Mouse (Mus musculus) gastrocnemius, postnatal 14 days (tissue): ENCODE measurements around the gene Fam53b. TPM values are rescaled to one million over a fixed set of nuclear protein-coding genes. Genes with fewer than 3 reads are reported as not detected.
"Not testable (repeated sequence)": the region's sequence is repeated elsewhere in the genome, so short reads cannot be mapped to it uniquely, and the experiment has no call there.

Experiments
- DNase-seq: peaks from one replicate; pipeline ENCODE4 v3.0.0; 2021; ENCODE audit warnings: mixed read lengths
- intact Hi-C: fragments of 180-260 bp; cut with DNase I; formaldehyde crosslinking; loops from one replicate; pipeline ENCODE4 v1.15.1; 2025; ENCODE audit warnings: low total_unique reads
- total RNA-seq, 2 experiments: library from RNA; stranded (reverse); gene quantifications; 2 replicates each; pipeline ENCODE4 v1.2.3; 2021

The Fam53b gene
- total RNA-seq, 2 experiments from 2014 or later: 19.5 to 24.1 TPM

DNA sequence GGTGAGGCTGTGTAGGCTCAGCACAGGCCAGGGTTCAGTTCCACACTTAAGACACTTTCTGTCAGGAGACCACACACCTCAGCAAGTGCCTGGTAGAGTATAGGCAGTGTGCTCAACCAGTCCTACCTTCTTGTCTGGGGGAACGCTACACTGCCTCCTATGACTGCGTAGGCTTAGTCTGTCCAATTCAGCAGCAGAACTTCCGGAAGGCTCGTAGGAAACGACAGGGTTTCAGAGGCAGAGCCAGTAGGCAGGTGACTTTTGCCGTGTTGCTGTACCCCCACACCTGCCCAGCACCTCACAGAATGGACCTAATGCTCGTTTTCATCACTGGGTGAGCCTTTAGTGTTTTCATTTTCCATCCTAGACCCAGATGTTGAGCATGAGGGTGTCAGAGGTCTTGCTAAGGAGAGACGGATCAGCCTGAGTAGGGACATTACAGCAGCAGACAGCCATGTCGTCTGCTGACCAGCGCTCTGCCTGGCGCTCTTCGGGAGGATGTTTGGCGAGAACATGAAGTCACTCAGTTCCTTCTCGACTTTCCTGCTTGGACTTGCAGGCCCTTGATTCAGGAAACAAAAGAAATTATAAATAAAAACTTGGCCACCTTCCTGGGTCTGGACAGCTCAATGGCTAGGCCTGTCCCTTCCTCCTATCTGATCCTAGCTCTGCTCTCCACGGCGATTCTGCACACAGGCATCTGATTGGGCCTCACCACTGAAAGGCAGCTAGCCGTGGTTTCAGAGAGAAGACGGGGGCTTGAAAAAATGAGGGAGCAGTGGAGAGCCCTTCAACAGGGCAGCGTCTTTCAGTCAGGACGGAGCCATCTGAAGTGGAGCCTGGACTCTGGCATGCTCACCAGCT, 143.5 kb downstream of the Fam53b start:
- DNase-seq: no peak
- intact Hi-C loops: no loop called here

DNA sequence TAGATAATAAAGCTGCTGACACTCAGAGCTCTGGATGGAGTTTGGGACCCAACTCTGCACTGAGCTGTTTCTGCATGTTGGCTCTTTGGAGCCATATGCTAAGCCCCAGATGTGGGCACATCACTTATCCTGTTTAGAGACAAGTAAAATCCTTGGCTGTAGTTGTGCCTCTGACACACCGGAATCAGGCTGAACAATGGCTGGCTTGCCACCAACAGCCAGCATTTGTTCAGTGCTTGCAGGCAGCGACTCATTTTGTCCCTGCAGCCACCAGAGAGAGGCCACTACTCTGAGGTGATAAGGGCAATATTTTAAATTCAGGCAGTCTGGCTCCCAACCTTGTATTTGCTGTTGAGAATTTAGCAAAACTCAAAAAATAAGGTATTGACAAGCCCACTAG, 145.1 kb downstream of the Fam53b start:
- intact Hi-C loops: no loop called here
- no peak for DNase-seq

DNA sequence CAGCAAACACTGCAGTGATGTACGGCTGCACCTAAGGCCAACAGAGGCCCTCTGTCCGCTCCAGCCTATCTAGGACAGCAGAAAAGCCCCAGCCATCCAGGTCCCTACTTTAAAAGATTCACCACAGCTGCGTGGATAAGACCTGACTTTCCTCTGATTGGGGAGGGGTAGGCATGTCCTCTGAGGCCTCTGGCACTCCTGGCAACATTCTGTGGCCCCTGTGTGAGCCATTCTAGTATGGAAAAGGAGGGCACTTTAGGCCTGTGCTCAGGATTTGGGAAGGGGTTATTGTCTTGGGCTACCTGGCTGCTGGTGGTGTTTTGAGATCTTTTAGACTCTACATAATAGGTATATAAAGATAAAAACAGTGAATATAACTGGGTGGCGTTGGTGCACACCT, 147.2 kb downstream of the Fam53b start:
- intact Hi-C loops: no loop called here
- no peak for DNase-seq

GRCm38 (mm10) chr7:132665664-132666382, 147.9 kb downstream of the Fam53b start:
- intact Hi-C loops: no loop called here
- no peak for DNase-seq

GRCm38 (mm10) chr7:132664815-132665214, 148.9 kb downstream of the Fam53b start:
- intact Hi-C loops: no loop called here
- DNase-seq: no peak

- intact Hi-C loops, DNase-seq: not testable (repeated sequence)
These were observed 150.9 kb downstream of the Fam53b start for GRCm38 (mm10) chr7:132662831-132663230.

Other genes starting within 250 kb of the Fam53b start
- gene Oat, start 237.5 kb downstream of the Fam53b start, total RNA-seq: 100 to 1,000 TPM; 120 to 142 TPM
- not detected for gene Nkx1-2, start 214.2 kb downstream of the Fam53b start, total RNA-seq
- gene Lhpp, start 203.2 kb downstream of the Fam53b start, total RNA-seq: 10 to 100 TPM; 10.5 to 12.9 TPM
- 1 to 10 TPM; 7.5 to 7.8 TPM for gene Eef1akmt2, start 38.8 kb upstream of the Fam53b start, total RNA-seq
- 10 to 100 TPM; 18.3 to 20.2 TPM for gene Abraxas2, start 45.3 kb upstream of the Fam53b start, total RNA-seq
- 10 to 100 TPM; 29.7 to 37.1 TPM for gene Zranb1, start 117.3 kb upstream of the Fam53b start, total RNA-seq